Mouse (Mus musculus) MEL (cell line): Measurements from ENCODE around the gene Coil.

Experiments used
- CHD2 ChIP-seq: IDR thresholded peaks from 2 replicates; pipeline ENCODE4 v1.6.1; 2011; ENCODE audit warnings: low read length, improper control_type of control experiment
- CTCF ChIP-seq, 3 experiments: IDR thresholded peaks in 2 of 3; conservative IDR thresholded peaks in 1 of 3; 2 replicates each; pipeline ENCODE4 v1.5.1; 2011 to 2012; ENCODE audit warnings: low read length in 3 of 3, low read depth in 2 of 3, mild to moderate bottlenecking in 2 of 3, improper control_type of control experiment in 1 of 3, inconsistent platforms in 1 of 3, mixed read lengths in 1 of 3, moderate library complexity in 1 of 3; ENCODE audit not compliant: control insufficient read depth in 1 of 3, insufficient read depth in 1 of 3, poor library complexity in 1 of 3, severe bottlenecking in 1 of 3
- E2F4 ChIP-seq: IDR thresholded peaks from 2 replicates; pipeline ENCODE4 v1.6.1; 2011; ENCODE audit warnings: low read depth, low read length, improper control_type of control experiment, borderline replicate concordance
- EP300 ChIP-seq, 2 experiments: IDR thresholded peaks; 2 replicates each; pipeline ENCODE4 v1.6.1; 2011; ENCODE audit warnings: improper control_type of control experiment in 2 of 2, low read length in 2 of 2, low read depth in 1 of 2, mild to moderate bottlenecking in 1 of 2
- ETS1 ChIP-seq: IDR thresholded peaks from 2 replicates; pipeline ENCODE4 v1.6.1; 2012; ENCODE audit warnings: low read depth, mild to moderate bottlenecking, inconsistent platforms, low read length, improper control_type of control experiment, moderate library complexity
- KAT2A ChIP-seq: conservative IDR thresholded peaks from 2 replicates; pipeline ENCODE4 v1.6.1; 2012; ENCODE audit warnings: low read depth, low read length, improper control_type of control experiment, inconsistent platforms
- MXI1 ChIP-seq: IDR thresholded peaks from 2 replicates; pipeline ENCODE4 v1.6.1; 2011; ENCODE audit warnings: mild to moderate bottlenecking, low read depth, low read length, improper control_type of control experiment
- POLR2A ChIP-seq, 2 experiments: IDR thresholded peaks; 2 replicates each; pipeline ENCODE4 v1.6.1; 2011 to 2012; ENCODE audit warnings: low read length in 2 of 2, mild to moderate bottlenecking in 2 of 2, control low read depth in 1 of 2, improper control_type of control experiment in 1 of 2, low read depth in 1 of 2, moderate library complexity in 1 of 2; ENCODE audit not compliant: control insufficient read depth in 1 of 2, insufficient read depth in 1 of 2, poor library complexity in 1 of 2
- RCOR1 ChIP-seq: IDR thresholded peaks from 2 replicates; pipeline ENCODE4 v1.6.1; 2012; ENCODE audit warnings: low read depth, mild to moderate bottlenecking, inconsistent platforms, low read length, improper control_type of control experiment
- SMC3 ChIP-seq: IDR thresholded peaks from 2 replicates; pipeline ENCODE4 v1.6.1; 2011; ENCODE audit warnings: low read depth, low read length, improper control_type of control experiment
- UBTF ChIP-seq: IDR thresholded peaks from 2 replicates; pipeline ENCODE4 v1.6.1; 2012; ENCODE audit warnings: low read depth, mild to moderate bottlenecking, inconsistent platforms, low read length, improper control_type of control experiment, moderate library complexity, borderline replicate concordance; ENCODE audit not compliant: insufficient read depth
- USF1 ChIP-seq: IDR thresholded peaks from 2 replicates; pipeline ENCODE4 v1.6.1; 2014; ENCODE audit warnings: low read depth, mild to moderate bottlenecking, inconsistent platforms, low read length, improper control_type of control experiment, moderate library complexity
- ZKSCAN1 ChIP-seq: IDR thresholded peaks from 2 replicates; pipeline ENCODE4 v1.6.1; 2012; ENCODE audit warnings: low read depth, mild to moderate bottlenecking, inconsistent platforms, low read length, improper control_type of control experiment, moderate library complexity

DNA sequence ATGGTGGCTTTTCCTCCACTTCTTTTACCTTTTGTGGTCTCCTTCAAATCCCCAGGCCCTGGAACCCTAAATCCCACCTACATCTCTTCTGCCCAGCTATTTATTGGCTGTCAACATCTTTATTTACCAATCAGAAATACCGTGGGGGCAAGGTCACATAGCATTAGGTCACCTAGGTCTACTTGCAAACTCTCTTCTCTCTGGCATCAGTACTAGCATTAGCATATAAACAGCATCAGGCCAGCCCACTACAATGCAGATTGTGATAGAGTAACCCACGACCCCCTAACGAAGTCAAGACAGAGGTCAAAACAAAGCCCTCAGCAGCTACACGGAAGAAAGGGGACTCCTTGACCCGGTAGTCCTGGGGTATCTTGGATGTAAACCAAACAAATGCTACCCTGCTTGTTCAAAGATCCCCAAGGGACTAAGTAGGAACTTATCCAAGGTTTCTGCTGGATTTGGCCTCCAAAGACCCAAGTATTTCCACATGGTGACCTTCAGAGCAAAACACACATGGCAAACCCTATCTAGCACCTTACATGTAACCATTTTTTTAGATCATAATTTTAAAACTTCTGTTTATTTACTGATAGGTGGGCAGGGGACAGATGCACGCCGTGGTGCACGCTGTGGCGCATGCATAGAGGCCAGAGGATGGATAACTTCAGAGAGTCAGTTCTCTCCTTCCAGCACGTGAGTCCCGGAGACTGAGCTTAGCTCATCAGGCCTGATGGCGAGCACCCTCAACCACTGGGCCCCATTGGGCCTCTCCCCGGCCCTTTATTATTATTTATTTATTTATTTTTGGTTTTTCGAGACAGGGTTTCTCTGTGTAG is 38.1 kb upstream of the Coil start:
- TF ChIP-seq KAT2A (no peak), CTCF (IDR thresholded peaks at IDR 0.05 in 2 of 3, conservative IDR thresholded peaks at IDR 0.05 in 1 of 3; ENCODE audit: control insufficient read depth in 1 of 3, insufficient read depth in 1 of 3, low read depth in 2 of 3, low read length in 3 of 3, poor library complexity in 1 of 3, severe bottlenecking in 1 of 3) (no peak), EP300 (IDR thresholded peaks at IDR 0.05; ENCODE audit: low read depth in 1 of 2, low read length in 2 of 2) (no peak), SMC3 (no peak), E2F4 (no peak), ETS1 (no peak), USF1 (no peak), ZKSCAN1 (no peak), POLR2A (IDR thresholded peaks at IDR 0.05; ENCODE audit: control insufficient read depth in 1 of 2, insufficient read depth in 1 of 2, low read depth in 1 of 2, low read length in 2 of 2, poor library complexity in 1 of 2) (no peak), RCOR1 (no peak), MXI1 (no peak), CHD2 (no peak), UBTF (no peak)
